Mouse (Mus musculus) heart, adult 2 months (tissue): Measurements from ENCODE around the gene Anxa9.

Experiments
- EP300 ChIP-seq: fragments of 200-500 bp; IDR thresholded peaks from 2 replicates; pipeline ENCODE4 v1.6.1; 2011; ENCODE audit warnings: low read depth, low read length, control low read depth; ENCODE audit not compliant: insufficient read depth
- POLR2A ChIP-seq: fragments of 200-500 bp; IDR thresholded peaks from 2 replicates; pipeline ENCODE4 v1.6.1; 2011; ENCODE audit warnings: mild to moderate bottlenecking, low read depth, low read length, control low read depth; ENCODE audit not compliant: insufficient read depth

- TF ChIP-seq POLR2A, result no peak
- no peak for TF ChIP-seq EP300
Observed at GRCm38 (mm10) chr3:95287541-95287940, 19.4 kb downstream of the Anxa9 start.
